Mouse (Mus musculus) layer of hippocampus, postnatal 10 days (tissue): Measurements from ENCODE around the gene Lpcat1. TPM values are rescaled to one million over a fixed set of nuclear protein-coding genes. Genes with fewer than 3 reads are reported as not detected.

ENCODE experiments used
- DNase-seq, 2 experiments: peaks; one replicate each; pipeline ENCODE4 v3.0.0; 2021; ENCODE audit warnings: low spot score in 2 of 2
- total RNA-seq, 2 experiments: library from RNA; stranded (reverse); gene quantifications; 2 replicates each; pipeline ENCODE4 v1.2.3; 2021

The Lpcat1 gene
- total RNA-seq, 2 experiments from 2014 or later: 75.5 to 77.8 TPM

- DNase-seq: no peak
Observed at GRCm38 (mm10) chr13:73516886-73517285, 49.9 kb downstream of the Lpcat1 start.

GRCm38 (mm10) chr13:73533716-73534115 lies 66.7 kb downstream of the Lpcat1 start:
- DNase-seq: no peak

GRCm38 (mm10) chr13:73535287-73535686 lies 68.3 kb downstream of the Lpcat1 start:
- DNase-seq: no peak

- peak in 1 of 2 experiments; percentile 31 for DNase-seq
Observed at GRCm38 (mm10) chr13:73536403-73536821, 69.4 kb downstream of the Lpcat1 start, which contains the start of gene Slc6a3. Gene Slc6a3, plus strand, starts transcription at chr13:73536747.

- DNase-seq: no peak
Observed at GRCm38 (mm10) chr13:73536824-73537223, 69.8 kb downstream of the Lpcat1 start.

GRCm38 (mm10) chr13:73564201-73564600 lies 97.2 kb downstream of the Lpcat1 start:
- no peak for DNase-seq

Other genes with a start within 250 kb of the Lpcat1 start
- gene Irx4, start 206.7 kb upstream of the Lpcat1 start, total RNA-seq: not detected
- 10 to 100 TPM; 33.0 to 35.5 TPM for gene Mrpl36, start 138.7 kb upstream of the Lpcat1 start, total RNA-seq
- 100 to 1,000 TPM; 175 to 197 TPM for gene Ndufs6, start 138.7 kb upstream of the Lpcat1 start, total RNA-seq
- under 1 TPM; 0.30 to 0.56 TPM for gene Slc6a3, start 69.5 kb downstream of the Lpcat1 start, total RNA-seq
- gene Clptm1l, start 136.8 kb downstream of the Lpcat1 start, total RNA-seq: 100 to 1,000 TPM; 111 to 127 TPM
- 1 to 10 TPM; 4.8 to 5.6 TPM for gene Tert, start 159.7 kb downstream of the Lpcat1 start, total RNA-seq
- not detected for gene Slc6a18, start 210.8 kb downstream of the Lpcat1 start, total RNA-seq
- under 1 TPM; 0.14 to 0.16 TPM for gene Slc6a19, start 237.7 kb downstream of the Lpcat1 start, total RNA-seq